Comparison of ENCODE assay signal across 10 mouse cellular contexts in genomic region chr2:25422587-25423410, GRCm38 (mm10). TPM values are rescaled to one million over a fixed set of nuclear protein-coding genes. Genes with fewer than 3 reads are reported as not detected.
DNase-seq lines count a peak whose midpoint lies in the region; ATAC-seq and TF ChIP-seq lines count a peak whose summit lies in the region.
"Had no signal": no experiment of that assay in that cellular context is flagged by ENCODE, and none has a peak within 500 bp of the region (broad histone marks: within the 10 kb centered on the region; RNA-seq: fewer than 3 reads in every experiment).

Gene Fut7 (plus strand): TSS chr2:25423267.

- ATAC-seq in intestine, embryonic 16.5 days, result 0 out of 2 replicates have a peak, but pooled peaks have one; percentile 23
- no peak for ATAC-seq in intestine, embryonic 15.5 days
- ATAC-seq in neutrophil, adult 5-6 weeks (ENCODE audit: extremely low read depth, insufficient number of reproducible peaks, low FRiP score, poor library complexity, severe bottlenecking), result peak; percentile 66

- TF ChIP-seq RAD21 in MEL (IDR thresholded peaks at IDR 0.05; ENCODE audit: low read depth, low read length), result no peak

- peak; percentile 35 for DNase-seq in MEL (ENCODE audit: low read depth, low spot score)
- DNase-seq in induced T-regulatory cell, adult 2 months (ENCODE audit: low read depth), result peak; percentile 87
- no peak for DNase-seq in right cerebral cortex, postnatal 4 days
- no peak for DNase-seq in layer of hippocampus, adult 8-10 months (ENCODE audit: low spot score in 2 of 2)

- WGBS in intestine, embryonic 16.5 days, result 62% methylated on average over 17 of the region's 17 CpGs
- 53% methylated on average over 17 of the region's 17 CpGs for WGBS in intestine, embryonic 15.5 days

- H3K4me3 ChIP-seq in intestine, embryonic 16.5 days (ENCODE audit: low read length), result no peak within 1 kb of the TSS
- no peak within 1 kb of the TSS for H3K4me3 ChIP-seq in intestine, embryonic 15.5 days (replicated peaks)
- H3K4me3 ChIP-seq in MEL (ENCODE audit: control insufficient read depth in 1 of 2, insufficient read depth in 1 of 2, low read depth in 2 of 2, low read length in 2 of 2), result peak within 1 kb of the TSS in 1 of 2 experiments; percentile 55; a peak in 3 of 4 replicates
- H3K4me3 ChIP-seq: limb, embryonic 13.5 days; neural tube, embryonic 15.5 days; stomach, embryonic 15.5 days had no signal

- TF ChIP-seq POLR2A in MEL (IDR thresholded peaks at IDR 0.05; ENCODE audit: control insufficient read depth in 1 of 2, insufficient read depth in 1 of 2, low read depth in 1 of 2, low read length in 2 of 2, poor library complexity in 1 of 2), result no peak

- peaks cover 12% of the 10 kb centered on the region; the same call in 1 of the 2 replicates for H3K27me3 ChIP-seq in intestine, embryonic 16.5 days (replicated peaks; ENCODE audit: control insufficient read depth, insufficient read depth, low read length)
- peaks cover 25% of the 10 kb centered on the region for H3K27me3 ChIP-seq in intestine, embryonic 15.5 days (replicated peaks)
- H3K27me3 ChIP-seq in MEL (ENCODE audit: control insufficient read depth in 1 of 2, insufficient read depth in 2 of 2, low read length in 2 of 2), result peaks cover 0 to 1% of the 10 kb centered on the region in 2 experiments; a peak in 1 of 4 replicates

- no peak within 1 kb of the TSS for H3K4me2 ChIP-seq in intestine, embryonic 16.5 days (ENCODE audit: low read depth, low read length)
- H3K4me2 ChIP-seq in intestine, embryonic 15.5 days (replicated peaks), result no peak within 1 kb of the TSS
- H3K4me2 ChIP-seq: limb, embryonic 13.5 days; neural tube, embryonic 15.5 days; stomach, embryonic 15.5 days had no signal

- H3K79me2 ChIP-seq in MEL (ENCODE audit: control insufficient read depth, insufficient read depth, low read length, poor library complexity), result no peaks in the 10 kb centered on the region

- no peak within 1 kb of the TSS for H3K27ac ChIP-seq in intestine, embryonic 16.5 days (ENCODE audit: low read length)
- H3K27ac ChIP-seq in intestine, embryonic 15.5 days, result no peak within 1 kb of the TSS
- no peak within 1 kb of the TSS for H3K27ac ChIP-seq in MEL (ENCODE audit: control insufficient read depth, low read depth, low read length)
- H3K27ac ChIP-seq: limb, embryonic 13.5 days; neural tube, embryonic 15.5 days; stomach, embryonic 15.5 days had no signal

- H3K9me3 ChIP-seq in intestine, embryonic 16.5 days (ENCODE audit: control insufficient read depth, low read length), result no peaks in the 10 kb centered on the region
- no peaks in the 10 kb centered on the region for H3K9me3 ChIP-seq in intestine, embryonic 15.5 days
- no peaks in the 10 kb centered on the region for H3K9me3 ChIP-seq in MEL (replicated peaks; ENCODE audit: insufficient read depth, low read length)
- H3K9me3 ChIP-seq: limb, embryonic 13.5 days; neural tube, embryonic 15.5 days; stomach, embryonic 15.5 days had no signal

- no peaks in the 10 kb centered on the region; the same call in 1 of the 2 replicates for H3K4me1 ChIP-seq in intestine, embryonic 16.5 days (ENCODE audit: control insufficient read depth, insufficient read depth, low read length)
- no peaks in the 10 kb centered on the region for H3K4me1 ChIP-seq in intestine, embryonic 15.5 days (replicated peaks)
- H3K4me1 ChIP-seq in MEL (ENCODE audit: control insufficient read depth in 1 of 2, insufficient read depth in 2 of 2, low read length in 2 of 2), result peaks cover 10 to 24% of the 10 kb centered on the region in 2 experiments
- H3K4me1 ChIP-seq: limb, embryonic 13.5 days; stomach, embryonic 15.5 days had no signal

- H3K36me3 ChIP-seq in intestine, embryonic 16.5 days (ENCODE audit: control insufficient read depth, insufficient read depth, low read length), result no peaks in the 10 kb centered on the region
- no peaks in the 10 kb centered on the region for H3K36me3 ChIP-seq in intestine, embryonic 15.5 days
- peaks cover 0 to 4% of the 10 kb centered on the region in 2 experiments; a peak in 2 of 4 replicates for H3K36me3 ChIP-seq in MEL (ENCODE audit: control insufficient read depth in 1 of 2, insufficient read depth in 2 of 2, low read length in 2 of 2)
- H3K36me3 ChIP-seq: limb, embryonic 13.5 days; neural tube, embryonic 15.5 days; stomach, embryonic 15.5 days had no signal

- TF ChIP-seq EP300 in MEL (IDR thresholded peaks at IDR 0.05; ENCODE audit: low read depth in 1 of 2, low read length in 2 of 2), result no peak

- TF ChIP-seq CTCF in MEL (IDR thresholded peaks at IDR 0.05 in 2 of 3, conservative IDR thresholded peaks at IDR 0.05 in 1 of 3; ENCODE audit: control insufficient read depth in 1 of 3, insufficient read depth in 1 of 3, low read depth in 2 of 3, low read length in 3 of 3, poor library complexity in 1 of 3, severe bottlenecking in 1 of 3), result no peak; a peak in 1 of 6 replicates

- 0 out of 2 replicates have a peak within 1 kb of the TSS, but pooled peaks have one; percentile 7 for H3K9ac ChIP-seq in intestine, embryonic 16.5 days (ENCODE audit: low read depth, low read length)
- H3K9ac ChIP-seq in intestine, embryonic 15.5 days, result no peak within 1 kb of the TSS
- H3K9ac ChIP-seq in MEL (ENCODE audit: control insufficient read depth, low read depth, low read length, poor library complexity, severe bottlenecking), result peak within 1 kb of the TSS; percentile 52
- H3K9ac ChIP-seq: limb, embryonic 13.5 days; neural tube, embryonic 15.5 days; stomach, embryonic 15.5 days had no signal

TF ChIP-seq in MEL, 35 proteins besides CTCF, POLR2A, EP300 and RAD21:
- TF ChIP-seq TCF12 (IDR thresholded peaks at IDR 0.05; ENCODE audit: low read depth, low read length), result no peak
- TF ChIP-seq ELF1 (IDR thresholded peaks at IDR 0.05; ENCODE audit: low read depth, low read length), result 0 out of 2 replicates have a peak, but pooled peaks have one; percentile 21

RNA-seq across cellular contexts. Expression of gene Fut7, which starts in this region (rescaled TPM):
- polyA plus RNA-seq in intestine, embryonic 16.5 days (2015; fragmentation: Nextera tagmentation; extraction: Ambion mirVana), result 0.13 and 0.33 TPM in 2 replicates
- 0.18 TPM in 1 of 2 replicates, not detected in the other for polyA plus RNA-seq in intestine, embryonic 15.5 days (2015; fragmentation: Nextera tagmentation; extraction: Ambion mirVana)
- total RNA-seq in MEL (2012; rRNA removed), result 0.08 and 0.10 TPM in 2 replicates
- polyA plus RNA-seq in MEL (2012; ENCODE audit: insufficient read depth in 1 of 2, insufficient read length in 2 of 2, low read depth in 1 of 2, low replicate concordance in 2 of 2, missing spikeins in 1 of 2), result under 1 TPM in 1 of 2 experiments, not detected in 1; 0.21 TPM
- total RNA-seq in neutrophil, adult 5-6 weeks (2017), result 4.0 and 4.5 TPM in 2 replicates
- total RNA-seq in layer of hippocampus, adult 8-10 months (2022), result under 1 TPM; 0.35 to 0.98 (median 0.44) TPM

Comparison
In these comparisons a context has a peak if more than half of its experiments do, and no peak if none do; other contexts are left out.
1. Peak in ATAC-seq and H3K9ac ChIP-seq in intestine, embryonic 16.5 days; RNA of the gene not detected or under 1 TPM.
2. Peak in DNase-seq and H3K9ac ChIP-seq in MEL; RNA of the gene not detected or under 1 TPM.